Mouse (Mus musculus) stomach, embryonic 14.5 days (tissue): ENCODE results near the gene Iqsec1. TPM values are rescaled to one million over a fixed set of nuclear protein-coding genes. Genes with fewer than 3 reads are reported as not detected.

ENCODE experiments used
- ATAC-seq: fragments of 200-750 bp; cut with Nextera tagmentation; 2 replicates; pipeline ENCODE4 v1.8.0; 2017; ENCODE audit warnings: low read depth, moderate TSS enrichment; ENCODE audit not compliant: insufficient number of reproducible peaks, insufficient read depth, low FRiP score
- H3K27ac ChIP-seq: fragments of 300-500 bp; sonication (generic); 2 replicates; pipeline ENCODE4 v1.5.1; 2014; ENCODE audit warnings: mild to moderate bottlenecking, low read length, moderate library complexity, mixed read lengths
- H3K27me3 ChIP-seq: fragments of 300-500 bp; sonication (generic); 2 replicates; pipeline ENCODE4 v1.6.1; 2014; ENCODE audit warnings: low read length, control low read depth, mixed read lengths; ENCODE audit not compliant: control insufficient read depth, insufficient read depth
- H3K36me3 ChIP-seq: fragments of 300-500 bp; sonication (generic); 2 replicates; pipeline ENCODE4 v1.6.1; 2014; ENCODE audit warnings: mild to moderate bottlenecking, control low read depth, low read length, moderate library complexity, mixed read lengths; ENCODE audit not compliant: control insufficient read depth, insufficient read depth
- H3K4me1 ChIP-seq: fragments of 300-500 bp; sonication (generic); 2 replicates; pipeline ENCODE4 v1.6.1; 2014; ENCODE audit warnings: low read length, control low read depth, mixed read lengths; ENCODE audit not compliant: control insufficient read depth, insufficient read depth
- H3K4me2 ChIP-seq: fragments of 300-500 bp; sonication (generic); replicated peaks from 2 replicates; pipeline ENCODE4 v1.6.1; 2014; ENCODE audit warnings: low read depth, low read length, control low read depth
- H3K4me3 ChIP-seq: fragments of 300-500 bp; sonication (generic); 2 replicates; pipeline ENCODE4 v1.5.1; 2014; ENCODE audit warnings: low read depth, low read length, control low read depth
- H3K9ac ChIP-seq: fragments of 300-500 bp; sonication (generic); replicated peaks from 2 replicates; pipeline ENCODE4 v1.6.1; 2014; ENCODE audit warnings: low read depth, mild to moderate bottlenecking, control low read depth, low read length, moderate library complexity, mixed read lengths
- H3K9me3 ChIP-seq: fragments of 300-500 bp; sonication (generic); 2 replicates; pipeline ENCODE4 v1.6.1; 2016; ENCODE audit warnings: low read depth, low read length, control low read depth; ENCODE audit not compliant: control insufficient read depth
- WGBS: fragments of 180-500 bp; shearing (Covaris S2); extraction: QIAGEN DNeasy Blood & Tissue Kit; methylation state at CpG from one replicate; pipeline ENCODE4 v1.1.7; 2014; 5-methylcytosine and 5-hydroxymethylcytosine counted together
- polyA plus RNA-seq: library from polyadenylated mRNA; unstranded; fragments of >200 nt; fragmentation: Nextera tagmentation; extraction: Ambion mirVana; gene quantifications from 2 replicates; pipeline ENCODE4 v1.2.1, GENCODE M21; 2014

Iqsec1 gene
- polyA plus RNA-seq, 1 experiment from 2014 or later, result 16.0 TPM

GRCm38 (mm10) chr6:90812584-90812983 is 175.9 kb downstream of the Iqsec1 start:
- no peak overlapping the region for H3K4me3 ChIP-seq
- no peak overlapping the region for H3K27ac ChIP-seq
- H3K4me2 ChIP-seq, result no peak overlapping the region
- no peak overlapping the region for H3K9ac ChIP-seq
- 87% methylated on average over 8 of the region's 8 CpGs for WGBS
- no peak for ATAC-seq
- no peaks in the 10 kb centered on the region for H3K36me3 ChIP-seq
- peaks cover 11% of the 10 kb centered on the region for H3K4me1 ChIP-seq
- H3K27me3 ChIP-seq, result no peaks in the 10 kb centered on the region
- H3K9me3 ChIP-seq, result no peaks in the 10 kb centered on the region

GRCm38 (mm10) chr6:90812072-90812471 is 176.4 kb downstream of the Iqsec1 start:
- no peaks in the 10 kb centered on the region for H3K36me3 ChIP-seq

DNA sequence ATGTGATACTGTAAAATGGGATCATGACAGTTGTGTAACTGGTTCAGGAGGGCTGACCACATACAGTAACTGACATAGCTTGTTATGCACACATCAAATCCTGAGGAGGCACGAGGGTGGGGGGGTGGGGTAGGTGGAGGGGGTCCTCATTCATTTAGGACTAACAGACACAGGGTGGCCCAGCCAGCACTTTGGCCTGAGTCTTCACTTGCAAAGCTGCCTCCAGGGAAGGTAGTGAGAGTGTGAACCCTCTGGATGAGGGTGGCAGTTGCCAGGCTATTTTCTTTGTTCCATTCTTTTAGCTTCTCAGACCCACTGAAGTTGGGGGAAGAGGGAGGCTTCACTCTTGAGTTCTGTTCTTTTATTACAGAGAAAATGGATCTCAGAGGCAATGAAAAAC is 177.9 kb downstream of the Iqsec1 start:
- H3K4me2 ChIP-seq, result no peak overlapping the region
- no peaks in the 10 kb centered on the region for H3K27me3 ChIP-seq
- no peaks in the 10 kb centered on the region for H3K9me3 ChIP-seq
- H3K9ac ChIP-seq, result no peak overlapping the region
- no peak overlapping the region for H3K27ac ChIP-seq
- no peak overlapping the region for H3K4me3 ChIP-seq
- no peaks in the 10 kb centered on the region for H3K36me3 ChIP-seq
- H3K4me1 ChIP-seq, result peaks cover 12% of the 10 kb centered on the region
- ATAC-seq, result no peak
- WGBS, result 46% methylated on average over 1 of the region's 1 CpGs

More at GRCm38 (mm10) chr6:90812072-90812471, 176.4 kb downstream of the Iqsec1 start:
- Histone ChIP-seq H3K9me3 (no peaks in the 10 kb centered on the region), H3K27ac (no peak overlapping the region), H3K27me3 (no peaks in the 10 kb centered on the region), H3K4me1 (peaks cover 12% of the 10 kb centered on the region), H3K4me3 (no peak overlapping the region), H3K4me2 (no peak overlapping the region), H3K9ac (no peak overlapping the region)
- no peak for ATAC-seq
- 61% methylated on average over 3 of the region's 3 CpGs for WGBS

DNA sequence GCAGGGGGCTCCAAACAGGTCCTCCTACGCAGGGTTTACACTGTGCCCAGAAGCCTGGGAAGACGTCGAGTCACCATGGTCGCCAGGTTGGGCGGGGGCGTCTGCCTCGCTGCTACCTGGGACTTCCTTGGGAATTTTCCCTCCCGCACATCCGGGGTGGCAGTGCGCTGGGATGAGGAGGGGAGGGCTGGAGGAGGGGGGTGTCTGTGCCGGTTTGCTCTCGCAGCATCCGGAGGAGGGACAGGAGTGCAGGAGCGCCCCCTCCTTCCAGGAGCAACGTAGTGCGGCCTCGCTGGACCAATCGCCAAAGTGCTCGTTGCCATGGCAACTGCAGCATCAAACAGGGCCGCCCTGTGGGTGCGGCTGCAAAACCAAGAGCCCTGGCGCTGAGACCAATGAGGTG is 178.5 kb downstream of the Iqsec1 start:
- Histone ChIP-seq H3K4me1 (peaks cover 12% of the 10 kb centered on the region), H3K9me3 (no peaks in the 10 kb centered on the region), H3K9ac (no peak overlapping the region), H3K4me2 (peak overlapping the region; percentile 10; the same call in 1 of the 2 replicates), H3K4me3 (no peak overlapping the region), H3K27ac (no peak overlapping the region), H3K27me3 (no peaks in the 10 kb centered on the region), H3K36me3 (no peaks in the 10 kb centered on the region)
- WGBS, result 2% methylated on average over 22 of the region's 22 CpGs
- ATAC-seq, result 0 out of 2 replicates have a peak, but pooled peaks have one; percentile 19

DNA sequence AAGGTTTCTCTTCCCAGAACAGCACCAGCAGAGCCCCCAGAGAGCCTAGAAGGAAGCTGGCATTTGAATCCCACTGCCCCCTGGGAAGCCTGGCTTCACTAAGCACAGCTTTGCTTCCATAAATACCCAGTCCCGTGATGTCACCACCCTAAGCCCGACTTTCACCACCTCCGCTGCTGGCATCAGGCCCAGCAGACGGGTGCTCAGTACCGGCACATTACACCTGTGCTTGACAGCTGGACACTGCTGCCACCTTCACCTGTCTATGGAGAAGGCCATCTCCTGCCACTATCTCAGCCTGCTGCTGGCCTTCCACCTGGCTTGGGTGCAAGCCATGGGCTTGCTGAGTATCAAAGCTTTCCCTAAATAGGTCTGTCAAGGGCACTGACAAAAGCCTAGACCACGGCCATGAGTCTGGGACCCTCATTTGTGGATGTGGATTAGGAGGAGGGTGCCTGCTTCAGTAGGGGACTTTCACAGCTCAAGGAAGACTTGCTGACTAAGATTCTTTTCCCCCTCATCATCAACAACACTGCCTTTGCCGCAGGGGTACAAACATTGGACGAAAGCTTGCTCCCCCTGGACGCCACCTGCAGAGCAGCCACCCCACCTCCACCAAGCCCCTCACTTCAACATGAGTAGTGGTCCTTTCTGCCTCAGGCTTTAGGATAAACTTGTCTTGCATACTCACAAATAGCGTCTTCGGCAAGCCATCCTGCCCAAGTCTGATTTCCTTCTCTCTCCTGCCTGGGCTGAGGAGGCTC is 179.2 kb downstream of the Iqsec1 start:
- Histone ChIP-seq H3K27ac (no peak overlapping the region), H3K4me3 (no peak overlapping the region), H3K4me2 (no peak overlapping the region), H3K4me1 (peaks cover 12% of the 10 kb centered on the region), H3K9me3 (no peaks in the 10 kb centered on the region), H3K27me3 (no peaks in the 10 kb centered on the region), H3K36me3 (no peaks in the 10 kb centered on the region), H3K9ac (no peak overlapping the region)
- WGBS, result 70% methylated on average over 11 of the region's 11 CpGs
- no peak for ATAC-seq

- no peaks in the 10 kb centered on the region for H3K36me3 ChIP-seq
- 15% methylated on average over 5 of the region's 5 CpGs for WGBS
- H3K27me3 ChIP-seq, result no peaks in the 10 kb centered on the region
- no peak overlapping the region for H3K27ac ChIP-seq
- H3K9me3 ChIP-seq, result no peaks in the 10 kb centered on the region
- H3K9ac ChIP-seq, result no peak overlapping the region
- peaks cover 12% of the 10 kb centered on the region for H3K4me1 ChIP-seq
- H3K4me2 ChIP-seq, result no peak overlapping the region
- no peak for ATAC-seq
- H3K4me3 ChIP-seq, result no peak overlapping the region
Measured at GRCm38 (mm10) chr6:90808544-90808943, 179.9 kb downstream of the Iqsec1 start.

GRCm38 (mm10) chr6:90808134-90808533 is 180.4 kb downstream of the Iqsec1 start:
- Histone ChIP-seq H3K27ac (no peak overlapping the region), H3K9me3 (no peaks in the 10 kb centered on the region), H3K4me2 (no peak overlapping the region), H3K9ac (no peak overlapping the region), H3K4me1 (peaks cover 12% of the 10 kb centered on the region), H3K36me3 (no peaks in the 10 kb centered on the region), H3K4me3 (no peak overlapping the region), H3K27me3 (no peaks in the 10 kb centered on the region)
- 59% methylated on average over 3 of the region's 3 CpGs for WGBS
- ATAC-seq, result no peak

GRCm38 (mm10) chr6:90807581-90807980 is 180.9 kb downstream of the Iqsec1 start:
- Histone ChIP-seq H3K4me2 (no peak overlapping the region), H3K36me3 (no peaks in the 10 kb centered on the region), H3K4me1 (peaks cover 12% of the 10 kb centered on the region), H3K27ac (no peak overlapping the region), H3K9ac (no peak overlapping the region), H3K27me3 (no peaks in the 10 kb centered on the region), H3K9me3 (no peaks in the 10 kb centered on the region), H3K4me3 (no peak overlapping the region)
- ATAC-seq, result no peak
- 42% methylated on average over 2 of the region's 2 CpGs for WGBS

- Histone ChIP-seq H3K36me3 (no peaks in the 10 kb centered on the region), H3K9ac (no peak overlapping the region), H3K27me3 (no peaks in the 10 kb centered on the region), H3K4me1 (peaks cover 12% of the 10 kb centered on the region), H3K4me3 (no peak overlapping the region), H3K9me3 (no peaks in the 10 kb centered on the region), H3K4me2 (no peak overlapping the region), H3K27ac (no peak overlapping the region)
- no peak for ATAC-seq
- WGBS, result 74% methylated on average over 1 of the region's 1 CpGs
Measured at GRCm38 (mm10) chr6:90806743-90807142, 181.7 kb downstream of the Iqsec1 start.
